Mouse (Mus musculus): ENCODE data around the gene Adad2.

GRCm38 (mm10) chr8:119588321-119588720 is 24.2 kb upstream of the Adad2 start:
- TF ChIP-seq CTCF (IDR thresholded peaks at IDR 0.05; ENCODE audit: low read depth) (no peak; the same call in 1 of the 2 replicates), EP300 (IDR thresholded peaks at IDR 0.05; ENCODE audit: low read depth) (no peak)
